Mouse (Mus musculus): Measurements from ENCODE around the gene Slc5a5. TPM values are rescaled to one million over a fixed set of nuclear protein-coding genes. Genes with fewer than 3 reads are reported as not detected.

The Slc5a5 gene
- polyA plus RNA-seq, 1 experiment from 2014 or later = not detected

Other genes with a start within 250 kb of the Slc5a5 start
- gene Pgpep1, start 232.4 kb downstream of the Slc5a5 start, polyA plus RNA-seq (2018) = 19.1 to 57.8 TPM (median 24.3 TPM) in 3 replicates
- 47.7 to 66.4 TPM (median 48.9 TPM) in 3 replicates for gene Lsm4, start 219.5 kb downstream of the Slc5a5 start, polyA plus RNA-seq (2018)
- gene Jund, start 193.8 kb downstream of the Slc5a5 start, polyA plus RNA-seq (2018) = 29.7 to 79.6 TPM (median 40.0 TPM) in 3 replicates
- not detected in 3 replicates for gene Iqcn, start 189.3 kb downstream of the Slc5a5 start, polyA plus RNA-seq (2018)
- gene Gm3336, start 174.2 kb downstream of the Slc5a5 start, polyA plus RNA-seq (2018) = not detected in 3 replicates
- not detected in 3 replicates for gene Pde4c, start 169.0 kb downstream of the Slc5a5 start, polyA plus RNA-seq (2018)
- 3.2 to 5.2 TPM (median 3.7 TPM) in 3 replicates for gene Rab3a, start 138.1 kb downstream of the Slc5a5 start, polyA plus RNA-seq (2018)
- 26.0 to 40.2 TPM (median 29.3 TPM) in 3 replicates for gene Mpv17l2, start 131.8 kb downstream of the Slc5a5 start, polyA plus RNA-seq (2018)
- 23.2 to 26.1 TPM (median 23.3 TPM) in 3 replicates for gene Pik3r2, start 116.0 kb downstream of the Slc5a5 start, polyA plus RNA-seq (2018)
- gene Mast3, start 87.7 kb downstream of the Slc5a5 start, polyA plus RNA-seq (2018) = 40.6 to 60.5 TPM (median 46.5 TPM) in 3 replicates
- 1.4 to 7.6 TPM (median 1.6 TPM) in 3 replicates for gene Il12rb1, start 84.3 kb downstream of the Slc5a5 start, polyA plus RNA-seq (2018)
- 8.1 to 21.9 TPM (median 12.1 TPM) in 3 replicates for gene Arrdc2, start 53.0 kb downstream of the Slc5a5 start, polyA plus RNA-seq (2018)
- gene Kcnn1, start 29.5 kb downstream of the Slc5a5 start, polyA plus RNA-seq (2018) = 1.2 to 1.7 TPM (median 1.6 TPM) in 3 replicates
- gene Ccdc124, start 18.8 kb downstream of the Slc5a5 start, polyA plus RNA-seq (2018) = 47.6 to 62.3 TPM (median 58.2 TPM) in 3 replicates
- 1,516 to 2,224 TPM (median 1,908 TPM) in 3 replicates for gene Rpl18a, start 4.7 kb upstream of the Slc5a5 start, polyA plus RNA-seq (2018)
- 20.1 to 42.7 TPM (median 38.1 TPM) in 3 replicates for gene Map1s, start 13.2 kb upstream of the Slc5a5 start, polyA plus RNA-seq (2018)

Data from macrophage (primary cell).